Mouse (Mus musculus): ENCODE results near the gene Becn1.

- TF ChIP-seq CTCF (IDR thresholded peaks at IDR 0.05; ENCODE audit: low read depth): no peak
- no peak for TF ChIP-seq EP300 (IDR thresholded peaks at IDR 0.05; ENCODE audit: low read depth)
These were observed 19.2 kb downstream of the Becn1 start for GRCm38 (mm10) chr11:101282896-101283295.
